Mouse (Mus musculus) midbrain, embryonic 13.5 days (tissue): ENCODE measurements around the gene Klk1b27. TPM values are rescaled to one million over a fixed set of nuclear protein-coding genes. Genes with fewer than 3 reads are reported as not detected.
"Not testable (repeated sequence)": the region's sequence is repeated elsewhere in the genome, so short reads cannot be mapped to it uniquely, and the experiment has no call there.

Source experiments
- ATAC-seq: fragments of 200-750 bp; cut with Nextera tagmentation; 2 replicates; pipeline ENCODE4 v1.8.0; 2017; ENCODE audit warnings: mild to moderate bottlenecking, moderate TSS enrichment, moderate library complexity
- H3K27ac ChIP-seq: fragments of 300-500 bp; sonication (generic); 2 replicates; pipeline ENCODE4 v1.5.1; 2015; ENCODE audit warnings: inconsistent platforms, mild to moderate bottlenecking, moderate library complexity
- H3K27me3 ChIP-seq: fragments of 300-500 bp; sonication (generic); 2 replicates; pipeline ENCODE4 v1.6.1; 2015; ENCODE audit warnings: mild to moderate bottlenecking, inconsistent platforms
- H3K36me3 ChIP-seq: fragments of 300-500 bp; sonication (generic); 2 replicates; pipeline ENCODE4 v1.6.1; 2015; ENCODE audit warnings: mild to moderate bottlenecking, inconsistent platforms
- H3K4me1 ChIP-seq: fragments of 300-500 bp; sonication (generic); replicated peaks from 2 replicates; pipeline ENCODE4 v1.6.1; 2015; ENCODE audit warnings: inconsistent platforms
- H3K4me2 ChIP-seq: fragments of 300-500 bp; sonication (generic); replicated peaks from 2 replicates; pipeline ENCODE4 v1.6.1; 2015; ENCODE audit warnings: moderate library complexity, mild to moderate bottlenecking, inconsistent platforms
- H3K4me3 ChIP-seq: fragments of 300-500 bp; sonication (generic); replicated peaks from 2 replicates; pipeline ENCODE4 v1.5.1; 2015; ENCODE audit warnings: mild to moderate bottlenecking, inconsistent platforms
- H3K9ac ChIP-seq: fragments of 300-500 bp; sonication (generic); replicated peaks from 2 replicates; pipeline ENCODE4 v1.6.1; 2015; ENCODE audit warnings: mild to moderate bottlenecking, inconsistent platforms
- H3K9me3 ChIP-seq: fragments of 300-500 bp; sonication (generic); 2 replicates; pipeline ENCODE4 v1.6.1; 2016; ENCODE audit warnings: mild to moderate bottlenecking, inconsistent platforms
- WGBS: fragments of 180-500 bp; shearing (Covaris S2); methylation state at CpG from one replicate; pipeline ENCODE4 v1.1.7; 2015; 5-methylcytosine and 5-hydroxymethylcytosine counted together
- polyA plus RNA-seq: library from polyadenylated mRNA; unstranded; fragments of >200 nt; fragmentation: Nextera tagmentation; extraction: Ambion mirVana; gene quantifications from 2 replicates; pipeline ENCODE4 v1.2.1, GENCODE M21; 2015

Gene Klk1b27
- not detected in 2 replicates for polyA plus RNA-seq

GRCm38 (mm10) chr7:44051990-44052389 is at the start of gene Klk1b27:
Gene Klk1b27, plus strand, starts transcription at chr7:44052290.
- not testable (repeated sequence) for H3K4me3 ChIP-seq, H3K4me1 ChIP-seq, H3K36me3 ChIP-seq, ATAC-seq, H3K27ac ChIP-seq, H3K4me2 ChIP-seq, H3K27me3 ChIP-seq, H3K9me3 ChIP-seq, H3K9ac ChIP-seq
- WGBS, result 72% methylated on average over 3 of the region's 3 CpGs

GRCm38 (mm10) chr7:44004847-44005246 is 47.2 kb upstream of the Klk1b27 start:
- H3K9me3 ChIP-seq, result no peaks in the 10 kb centered on the region
- no peak overlapping the region for H3K9ac ChIP-seq
- no peaks in the 10 kb centered on the region for H3K27me3 ChIP-seq
- no peak for ATAC-seq
- no peak overlapping the region for H3K27ac ChIP-seq
- H3K4me3 ChIP-seq, result no peak overlapping the region
- no peak overlapping the region for H3K4me2 ChIP-seq
- H3K36me3 ChIP-seq, result no peaks in the 10 kb centered on the region
- H3K4me1 ChIP-seq, result no peaks in the 10 kb centered on the region

GRCm38 (mm10) chr7:44011868-44012267 is 40.2 kb upstream of the Klk1b27 start, which contains the start of gene Klk1b26:
Gene Klk1b26, plus strand, starts transcription at chr7:44012168.
- H3K9ac ChIP-seq, H3K27me3 ChIP-seq, ATAC-seq, H3K9me3 ChIP-seq, H3K4me2 ChIP-seq, H3K4me1 ChIP-seq, H3K27ac ChIP-seq, H3K4me3 ChIP-seq, H3K36me3 ChIP-seq: not testable (repeated sequence)

GRCm38 (mm10) chr7:44014666-44015065 is 37.4 kb upstream of the Klk1b27 start:
- not testable (repeated sequence) for H3K9ac ChIP-seq, H3K4me1 ChIP-seq, H3K27me3 ChIP-seq, ATAC-seq, H3K4me3 ChIP-seq, H3K4me2 ChIP-seq, H3K27ac ChIP-seq, H3K36me3 ChIP-seq, H3K9me3 ChIP-seq
- WGBS, result 81% methylated on average over 6 of the region's 6 CpGs

- no peaks in the 10 kb centered on the region for H3K9me3 ChIP-seq
- 91% methylated on average over 5 of the region's 5 CpGs for WGBS
- no peak overlapping the region for H3K9ac ChIP-seq
- H3K4me2 ChIP-seq, result no peak overlapping the region
- H3K36me3 ChIP-seq, result no peaks in the 10 kb centered on the region
- no peak overlapping the region for H3K27ac ChIP-seq
- H3K4me1 ChIP-seq, result no peaks in the 10 kb centered on the region
- no peak for ATAC-seq
- no peak overlapping the region for H3K4me3 ChIP-seq
- no peaks in the 10 kb centered on the region for H3K27me3 ChIP-seq
These were observed 37.0 kb upstream of the Klk1b27 start for GRCm38 (mm10) chr7:44015071-44015470.

GRCm38 (mm10) chr7:44072117-44072516 is 20.0 kb downstream of the Klk1b27 start:
- Histone ChIP-seq H3K36me3 (no peaks in the 10 kb centered on the region), H3K9me3 (no peaks in the 10 kb centered on the region), H3K4me3 (no peak overlapping the region), H3K4me1 (no peaks in the 10 kb centered on the region), H3K9ac (no peak overlapping the region), H3K27me3 (no peaks in the 10 kb centered on the region), H3K27ac (no peak overlapping the region), H3K4me2 (no peak overlapping the region)
- WGBS, result 85% methylated on average over 2 of the region's 2 CpGs
- ATAC-seq, result no peak

GRCm38 (mm10) chr7:44077703-44078102 is 25.6 kb downstream of the Klk1b27 start:
- H3K27me3 ChIP-seq, result no peaks in the 10 kb centered on the region
- no peak overlapping the region for H3K27ac ChIP-seq
- no peak overlapping the region for H3K4me2 ChIP-seq
- no peaks in the 10 kb centered on the region for H3K4me1 ChIP-seq
- H3K9me3 ChIP-seq, result 0 out of 2 replicates have a peak, but pooled peaks cover under 1% of the 10 kb centered on the region
- H3K4me3 ChIP-seq, result no peak overlapping the region
- H3K9ac ChIP-seq, result no peak overlapping the region
- 80% methylated on average over 1 of the region's 1 CpGs for WGBS
- H3K36me3 ChIP-seq, result no peaks in the 10 kb centered on the region
- ATAC-seq, result no peak

GRCm38 (mm10) chr7:44096111-44096510 is 44.0 kb downstream of the Klk1b27 start:
- no peaks in the 10 kb centered on the region for H3K9me3 ChIP-seq
- ATAC-seq, result no peak
- WGBS, result 85% methylated on average over 1 of the region's 1 CpGs
- H3K4me2 ChIP-seq, result no peak overlapping the region
- no peaks in the 10 kb centered on the region for H3K4me1 ChIP-seq
- H3K27ac ChIP-seq, result no peak overlapping the region
- H3K27me3 ChIP-seq, result no peaks in the 10 kb centered on the region
- no peaks in the 10 kb centered on the region for H3K36me3 ChIP-seq
- H3K9ac ChIP-seq, result no peak overlapping the region
- no peak overlapping the region for H3K4me3 ChIP-seq

GRCm38 (mm10) chr7:44102028-44102427 is 49.9 kb downstream of the Klk1b27 start, which contains the start of gene Klk1b21:
Gene Klk1b21, plus strand, starts transcription at chr7:44102328.
- H3K4me1 ChIP-seq, H3K4me3 ChIP-seq, H3K4me2 ChIP-seq, H3K27me3 ChIP-seq, H3K27ac ChIP-seq, ATAC-seq, H3K9ac ChIP-seq, H3K36me3 ChIP-seq, H3K9me3 ChIP-seq: not testable (repeated sequence)
- WGBS, result 78% methylated on average over 3 of the region's 3 CpGs

Other genes starting within 250 kb of the Klk1b27 start
- gene Klk7, start 241.0 kb upstream of the Klk1b27 start, polyA plus RNA-seq, result not detected in 2 replicates
- gene Klk6, start 227.8 kb upstream of the Klk1b27 start, polyA plus RNA-seq, result not detected in 2 replicates
- not detected in 2 replicates for gene Klk5, start 210.3 kb upstream of the Klk1b27 start, polyA plus RNA-seq
- gene Klk4, start 171.1 kb upstream of the Klk1b27 start, polyA plus RNA-seq, result not detected in 2 replicates
- not detected in 2 replicates for gene Klk15, start 118.5 kb upstream of the Klk1b27 start, polyA plus RNA-seq
- gene Klk1b8, start 101.6 kb upstream of the Klk1b27 start, polyA plus RNA-seq, result not detected in 2 replicates
- gene Klk1b1, start 85.5 kb upstream of the Klk1b27 start, polyA plus RNA-seq, result not detected in 2 replicates
- gene Klk1b9, start 76.2 kb upstream of the Klk1b27 start, polyA plus RNA-seq, result not detected in 2 replicates
- not detected in 2 replicates for gene Klk1b11, start 56.4 kb upstream of the Klk1b27 start, polyA plus RNA-seq
- gene Klk1b26, start 40.1 kb upstream of the Klk1b27 start, polyA plus RNA-seq, result not detected in 2 replicates
- gene Klk1b21, start 50.0 kb downstream of the Klk1b27 start, polyA plus RNA-seq, result not detected in 2 replicates
- not detected in 2 replicates for gene Klk1b22, start 60.4 kb downstream of the Klk1b27 start, polyA plus RNA-seq
- not detected in 2 replicates for gene Klk1b16, start 84.5 kb downstream of the Klk1b27 start, polyA plus RNA-seq
- not detected in 2 replicates for gene Klk1b24, start 135.9 kb downstream of the Klk1b27 start, polyA plus RNA-seq
- not detected in 2 replicates for gene Klk1b3, start 145.9 kb downstream of the Klk1b27 start, polyA plus RNA-seq
- not detected in 2 replicates for gene Klk1b4, start 155.1 kb downstream of the Klk1b27 start, polyA plus RNA-seq
- not detected in 2 replicates for gene Klk1b5, start 163.7 kb downstream of the Klk1b27 start, polyA plus RNA-seq
- not detected in 2 replicates for gene Klk1, start 173.1 kb downstream of the Klk1b27 start, polyA plus RNA-seq
- gene Gm36864, start 183.9 kb downstream of the Klk1b27 start, polyA plus RNA-seq, result not detected in 2 replicates
- 1.5 and 1.6 TPM in 2 replicates for gene 1700028J19Rik, start 194.4 kb downstream of the Klk1b27 start, polyA plus RNA-seq
- 205 and 217 TPM in 2 replicates for gene 2410002F23Rik, start 194.4 kb downstream of the Klk1b27 start, polyA plus RNA-seq
- gene Acp4, start 205.1 kb downstream of the Klk1b27 start, polyA plus RNA-seq, result 0.09 TPM in 1 of 2 replicates, not detected in the other
- gene Gm15517, start 209.2 kb downstream of the Klk1b27 start, polyA plus RNA-seq, result not detected in 2 replicates